Mouse (Mus musculus) heart, postnatal 10 days (tissue): ENCODE measurements around the gene Scyl1. TPM values are rescaled to one million over a fixed set of nuclear protein-coding genes. Genes with fewer than 3 reads are reported as not detected.

Experiments used
- DNase-seq, 2 experiments: peaks; one replicate each; pipeline ENCODE4 v3.0.0; 2021
- intact Hi-C: fragments of 180-260 bp; cut with DNase I; formaldehyde crosslinking; loops from one replicate; pipeline ENCODE4 v1.15.1; 2025
- total RNA-seq, 2 experiments: library from RNA; stranded (reverse); gene quantifications; 2 replicates each; pipeline ENCODE4 v1.2.3; 2021

The Scyl1 gene
- total RNA-seq, 2 experiments from 2014 or later = 63.4 to 65.7 TPM

GRCm38 (mm10) chr19:5791329-5791728 lies 20.1 kb upstream of the Scyl1 start:
- intact Hi-C loops = no loop called here
- DNase-seq = no peak

DNA sequence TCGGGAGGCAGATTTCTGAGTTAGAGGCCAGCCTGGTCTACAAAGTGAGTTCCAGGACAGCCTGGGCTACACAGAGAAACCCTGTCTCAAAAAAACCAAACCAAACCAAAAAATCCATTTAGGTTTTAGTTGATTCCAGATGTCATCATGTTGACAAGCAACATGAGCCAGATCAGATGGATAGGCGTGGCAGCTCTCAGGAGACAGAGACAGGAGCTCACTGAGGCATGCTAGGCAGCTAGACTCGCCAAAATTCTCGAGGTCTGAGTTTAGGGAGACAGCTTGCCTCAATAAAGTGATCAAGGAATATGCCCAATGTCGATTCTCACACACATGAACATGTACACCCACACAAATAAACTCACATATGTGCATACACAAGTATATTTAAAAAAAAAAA lies 17.8 kb upstream of the Scyl1 start:
- no peak for DNase-seq
- intact Hi-C loops = loop anchor here (10.0 kb wide), 1 partner anchor 226 kb away; the partner anchor contains the start of gene Capn1

- no peak for DNase-seq
- intact Hi-C loops = loop anchor here (10.0 kb wide), 1 partner anchor 226 kb away; the partner anchor contains the start of gene Capn1
Observed at GRCm38 (mm10) chr19:5788620-5789019, 17.4 kb upstream of the Scyl1 start.

DNA sequence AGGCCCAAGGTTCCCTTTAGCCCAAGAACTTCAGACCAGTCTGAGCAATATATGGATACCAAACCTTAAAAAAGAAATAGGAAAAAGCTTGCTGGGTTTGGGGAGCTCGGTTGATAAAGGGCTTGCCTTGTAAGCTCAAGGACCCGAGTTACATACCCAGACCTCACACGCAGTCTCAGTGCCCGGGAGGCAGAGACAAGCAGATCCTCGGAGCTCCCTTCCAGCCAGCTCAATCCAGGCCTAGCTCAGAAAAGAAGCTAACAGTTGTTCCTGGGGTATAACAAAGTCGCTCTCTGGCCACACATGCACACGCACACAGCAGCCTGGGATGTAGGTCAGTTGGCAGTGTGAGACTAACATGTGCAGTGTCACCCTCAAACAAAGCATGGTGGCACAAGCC lies 16.7 kb upstream of the Scyl1 start:
- DNase-seq = no peak
- intact Hi-C loops = loop anchor here (1.0 to 10.0 kb wide), 3 partner anchors 90 to 227 kb away; partner anchors contain the start of gene Capn1

- peak; percentile 93 to 96 for DNase-seq
- intact Hi-C loops = loop anchor here (1.0 to 10.0 kb wide), 3 partner anchors 91 to 228 kb away; partner anchors contain the start of gene Capn1
Observed at GRCm38 (mm10) chr19:5787128-5787635, 16.0 kb upstream of the Scyl1 start.

GRCm38 (mm10) chr19:5786441-5787114 lies 15.4 kb upstream of the Scyl1 start:
- intact Hi-C loops = loop anchor here (1.0 to 10.0 kb wide), 3 partner anchors 92 to 228 kb away; partner anchors contain the start of gene Capn1
- peak; percentile 92 to 93 for DNase-seq

DNA sequence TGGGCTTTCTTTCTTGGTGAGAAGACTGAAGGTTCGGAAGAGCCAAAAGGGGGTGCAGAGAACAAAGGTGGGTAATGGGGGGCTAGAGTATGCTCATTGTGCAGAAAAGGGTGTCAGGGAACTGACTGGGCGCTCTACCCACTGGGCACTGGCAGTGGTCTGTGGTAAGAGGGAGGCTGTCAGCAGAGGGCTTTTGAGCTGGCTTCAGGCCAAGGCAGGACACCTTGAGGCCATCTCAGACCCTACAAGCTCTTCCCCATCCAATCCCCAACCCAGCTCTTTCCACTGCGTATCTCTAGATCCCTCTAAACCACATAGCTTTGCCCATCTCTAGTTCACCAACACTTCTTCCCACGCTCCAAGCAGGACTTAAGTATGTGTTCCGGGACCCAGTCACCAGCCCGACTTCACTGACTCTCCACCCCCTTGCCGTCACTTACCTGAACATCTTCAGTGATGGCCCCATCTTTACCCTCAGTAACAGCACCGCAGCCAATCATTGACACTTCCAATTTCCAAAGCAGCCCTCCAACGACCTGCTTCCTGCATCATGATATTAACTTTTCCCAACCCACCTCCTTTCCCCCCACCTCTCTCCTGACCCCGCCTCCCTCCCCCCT lies 13.8 kb upstream of the Scyl1 start:
- intact Hi-C loops = loop anchor here (5.0 to 10.0 kb wide), 2 partner anchors 173 to 230 kb away; partner anchors contain the start of genes Capn1 and Kat5

DNA sequence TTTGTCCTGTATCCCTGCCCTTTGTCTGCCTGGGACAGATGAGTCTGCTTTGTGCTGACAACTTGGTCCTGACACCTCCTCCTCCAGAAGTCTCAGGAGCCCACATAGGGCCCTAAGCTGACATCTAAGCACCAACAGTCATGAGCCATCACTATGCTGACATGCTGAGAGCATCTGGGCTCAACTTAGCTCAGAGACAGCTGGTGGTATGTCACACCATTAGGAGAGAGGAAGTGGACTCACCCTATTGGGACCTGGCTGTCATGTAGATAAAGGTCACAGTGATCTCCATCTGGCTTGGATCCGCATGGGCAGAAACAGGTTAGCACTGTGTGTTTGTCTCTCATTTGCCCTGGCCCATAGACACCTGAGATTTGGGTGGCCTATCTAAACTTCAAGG lies 10.9 kb upstream of the Scyl1 start:
- DNase-seq = no peak
- intact Hi-C loops = loop anchor here (5.0 to 10.0 kb wide), 2 partner anchors 170 to 233 kb away; partner anchors contain the start of genes Capn1 and Kat5

More for the DNA sequence above, 13.8 kb upstream of the Scyl1 start:
- DNase-seq = no peak

DNA sequence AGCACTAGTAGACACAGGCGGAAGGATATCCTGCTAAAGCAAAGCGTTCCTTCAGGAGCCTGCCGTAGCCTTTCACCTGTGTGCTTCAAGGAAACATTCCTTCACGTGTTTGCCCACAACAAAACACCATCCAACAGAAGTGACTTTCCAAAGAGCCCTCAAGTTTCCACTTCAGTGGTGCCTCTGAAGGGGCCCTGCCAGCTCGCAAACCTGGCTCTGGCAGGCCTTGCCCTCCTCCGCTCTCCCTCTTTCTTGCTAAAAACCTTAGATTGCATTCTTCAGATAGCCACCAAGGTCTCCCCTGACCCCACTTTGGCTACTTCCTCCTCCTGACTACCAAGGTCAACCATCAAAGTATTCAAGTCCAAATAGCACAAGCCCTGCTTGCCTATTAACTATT lies 10.3 kb upstream of the Scyl1 start:
- no peak for DNase-seq
- intact Hi-C loops = loop anchor here (2.0 to 10.0 kb wide), 3 partner anchors 169 to 253 kb away; partner anchors contain the start of genes Capn1 and Kat5

GRCm38 (mm10) chr19:5780203-5780602 lies 9.0 kb upstream of the Scyl1 start:
- peak; percentile 50 to 65 for DNase-seq

GRCm38 (mm10) chr19:5778312-5778711 lies 7.1 kb upstream of the Scyl1 start:
- no peak for DNase-seq
- intact Hi-C loops = no loop called here

More at GRCm38 (mm10) chr19:5780203-5780602, 9.0 kb upstream of the Scyl1 start:
- intact Hi-C loops = loop anchor here (1.0 to 10.0 kb wide), 4 partner anchors 69 to 251 kb away; partner anchors contain the start of genes Capn1 and Kat5

DNA sequence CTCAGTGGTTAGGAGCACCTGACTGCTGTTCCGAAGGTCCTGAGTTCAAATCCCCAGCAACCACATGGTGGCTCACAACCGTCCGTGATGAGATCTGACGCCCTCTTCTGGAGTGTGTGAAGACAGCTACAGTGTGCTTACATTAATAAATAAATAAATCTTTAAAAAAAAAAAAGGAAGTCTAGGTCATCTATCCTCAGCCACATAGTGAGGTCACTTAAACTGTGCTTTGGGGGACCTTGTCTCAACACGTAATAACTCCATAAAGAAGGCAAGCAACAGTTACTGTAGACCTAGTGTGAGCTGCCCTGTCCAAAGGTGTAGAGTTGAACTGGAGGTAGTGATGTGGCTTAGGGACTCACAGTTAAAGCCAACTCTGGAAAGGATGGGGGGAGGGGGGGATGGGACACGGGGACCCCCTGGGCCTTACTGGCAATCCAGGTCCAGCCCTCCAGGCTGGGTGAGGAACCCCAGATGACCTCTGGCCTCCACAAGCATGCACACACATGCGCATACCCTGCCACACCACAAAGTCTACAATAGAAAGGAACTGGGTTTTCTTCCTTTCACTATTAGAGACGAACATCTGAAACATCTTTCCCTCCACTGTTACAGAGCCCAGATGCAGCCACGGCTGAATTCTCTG lies 6.3 kb upstream of the Scyl1 start:
- DNase-seq = no peak
- intact Hi-C loops = no loop called here

DNA sequence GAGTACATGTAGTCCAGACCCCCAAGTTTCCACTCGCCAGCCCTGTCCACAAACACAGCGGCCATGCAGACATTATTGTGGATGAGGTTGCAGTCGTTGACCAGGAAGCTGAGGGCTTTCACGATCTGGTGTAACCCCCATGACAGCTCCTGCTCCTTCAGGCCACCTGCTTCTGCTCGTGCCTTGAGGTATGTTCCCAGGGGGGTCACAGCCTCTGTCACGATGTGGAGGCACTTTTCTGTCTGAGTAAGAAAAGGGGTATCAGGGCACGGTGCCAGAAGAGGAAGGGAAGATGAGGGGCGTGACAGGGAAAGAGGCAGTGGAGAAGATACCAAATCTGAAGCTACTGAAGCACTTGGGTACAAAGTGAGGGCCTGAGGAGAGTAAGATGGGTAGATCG lies 908 bp downstream of the Scyl1 start:
- DNase-seq = no peak
- intact Hi-C loops = loop anchor here (2.0 to 5.0 kb wide), 2 partner anchors 42 to 78 kb away; partner anchors contain the start of gene Fam89b

- intact Hi-C loops = no loop called here
- no peak for DNase-seq
Observed at GRCm38 (mm10) chr19:5767271-5767670, 3.9 kb downstream of the Scyl1 start.

DNA sequence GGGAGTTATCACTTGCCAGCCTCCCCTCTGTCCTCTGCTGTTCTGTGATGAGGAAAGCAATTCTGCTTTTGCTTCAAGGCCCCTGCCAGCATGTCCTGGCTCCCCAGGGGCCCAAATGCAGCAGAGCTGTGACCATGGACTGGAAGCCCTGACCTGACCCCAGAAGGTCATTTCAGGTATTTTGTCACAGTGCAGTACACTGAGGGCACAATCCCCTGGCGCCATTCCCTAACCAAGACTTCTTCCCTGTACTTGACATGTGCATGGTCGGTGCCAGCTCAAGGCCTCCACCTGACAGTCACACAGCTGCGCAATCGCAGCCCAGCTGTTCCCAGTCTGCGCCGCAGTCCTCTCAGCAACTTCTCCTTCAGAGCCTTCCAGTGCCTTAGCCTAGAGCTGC lies 8.1 kb downstream of the Scyl1 start:
- DNase-seq = no peak
- intact Hi-C loops = no loop called here

DNA sequence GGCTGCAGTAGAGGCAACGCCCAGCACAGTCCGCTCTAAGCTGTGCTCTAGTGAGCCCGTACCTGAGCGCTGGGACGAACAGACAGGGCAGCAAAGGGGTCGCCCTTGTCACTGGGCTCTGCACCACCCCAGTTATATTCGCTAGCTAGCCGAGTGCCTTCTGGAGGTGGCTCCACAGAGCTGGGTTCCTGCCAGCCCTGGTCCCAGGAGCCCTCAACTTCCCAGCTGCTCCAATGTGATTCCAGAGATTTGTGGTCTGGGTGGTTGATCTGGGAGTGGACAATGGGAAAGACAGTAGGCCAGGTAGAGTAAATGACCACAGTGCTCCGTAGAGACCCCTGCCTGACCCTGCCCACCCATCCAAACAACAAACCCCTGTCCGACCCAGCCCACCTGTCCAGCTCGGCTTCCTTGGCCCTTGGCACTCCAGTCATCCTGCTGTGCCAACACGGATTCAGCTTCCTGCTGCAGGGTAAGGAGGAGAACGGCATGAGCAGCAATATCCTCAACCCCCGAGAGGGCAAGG lies 12.3 kb downstream of the Scyl1 start:
- no peak for DNase-seq
- intact Hi-C loops = no loop called here

DNA sequence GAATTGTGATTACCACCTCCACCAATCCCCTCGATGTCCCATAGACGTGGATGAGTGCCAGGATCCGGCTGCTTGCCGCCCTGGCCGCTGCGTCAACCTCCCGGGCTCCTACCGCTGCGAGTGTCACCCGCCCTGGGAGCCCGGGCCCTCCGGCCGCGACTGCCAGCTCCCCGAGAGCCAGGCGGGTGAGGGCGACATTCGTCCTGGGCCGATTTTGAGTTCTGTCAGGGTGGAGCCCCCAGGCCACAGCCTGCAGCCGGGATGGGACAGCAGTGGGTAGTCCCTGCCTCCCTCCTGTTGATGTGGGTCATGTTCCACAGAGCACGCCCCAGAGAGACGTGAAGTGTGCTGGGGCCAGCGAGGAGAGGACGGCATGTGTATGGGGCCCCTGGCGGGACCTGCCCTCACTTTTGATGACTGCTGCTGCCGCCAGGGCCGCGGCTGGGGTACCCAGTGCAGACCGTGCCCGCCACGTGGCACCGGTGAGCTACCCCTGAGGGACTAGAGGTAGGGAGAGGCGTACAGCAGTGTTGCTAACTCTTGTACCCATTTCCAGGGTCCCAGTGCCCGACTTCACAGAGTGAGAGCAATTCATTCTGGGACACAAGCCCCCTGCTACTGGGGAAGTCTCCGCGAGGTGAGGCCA lies 14.1 kb downstream of the Scyl1 start:
- no peak for DNase-seq
- intact Hi-C loops = no loop called here

DNA sequence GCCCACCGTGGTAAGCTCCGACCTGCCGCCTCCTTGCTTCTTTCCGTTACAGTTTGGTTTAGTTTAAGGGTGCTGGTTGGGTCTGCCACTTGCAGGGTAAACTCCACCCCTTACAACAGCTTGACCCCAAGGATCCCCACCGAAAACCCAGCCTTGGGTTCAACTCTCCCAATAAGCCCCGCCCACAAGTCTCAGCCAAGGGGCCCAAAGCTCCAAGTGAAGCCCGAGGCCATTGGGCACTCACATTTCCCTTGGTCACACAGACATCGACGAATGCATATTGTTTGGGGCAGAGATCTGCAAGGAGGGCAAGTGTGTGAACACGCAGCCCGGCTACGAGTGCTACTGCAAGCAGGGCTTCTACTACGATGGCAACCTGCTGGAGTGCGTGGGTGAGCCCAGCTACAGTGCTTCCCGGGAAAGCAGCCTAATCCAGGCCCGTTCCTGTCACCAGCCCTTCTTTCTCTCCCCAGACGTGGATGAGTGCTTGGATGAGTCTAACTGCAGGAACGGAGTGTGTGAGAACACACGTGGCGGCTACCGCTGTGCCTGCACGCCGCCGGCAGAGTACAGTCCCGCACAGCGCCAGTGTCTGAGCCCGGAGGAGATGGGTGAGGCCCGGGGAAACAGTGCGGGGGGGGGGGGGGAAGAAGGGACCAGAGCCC lies 14.8 kb downstream of the Scyl1 start:
- intact Hi-C loops = no loop called here
- no peak for DNase-seq

- intact Hi-C loops = no loop called here
- DNase-seq = peak in 1 of 2 experiments; percentile 53
Observed at GRCm38 (mm10) chr19:5751742-5752141, 19.5 kb downstream of the Scyl1 start.
